Mouse (Mus musculus): ENCODE results near the gene Tiprl. TPM values are rescaled to one million over a fixed set of nuclear protein-coding genes. Genes with fewer than 3 reads are reported as not detected.

Gene Tiprl
- polyA plus RNA-seq, 1 experiment from 2014 or later = 122 TPM

GRCm38 (mm10) chr1:165188806-165189580 is 47.8 kb downstream of the Tiprl start:
- no peak for ATAC-seq (ENCODE audit: low read depth)
- H3K9me3 ChIP-seq = no peaks in the 10 kb centered on the region
- H3K9ac ChIP-seq = no peak overlapping the region
- no peaks in the 10 kb centered on the region for H3K36me3 ChIP-seq
- H3K27me3 ChIP-seq = peaks cover 11% of the 10 kb centered on the region
- no peak overlapping the region for H3K27ac ChIP-seq (replicated peaks)
- no peak overlapping the region for H3K4me3 ChIP-seq
- H3K4me1 ChIP-seq (replicated peaks) = peaks cover 27% of the 10 kb centered on the region
- H3K4me2 ChIP-seq = no peak overlapping the region
- WGBS = 83% methylated on average over 10 of the region's 10 CpGs

- H3K36me3 ChIP-seq = no peaks in the 10 kb centered on the region
- H3K27ac ChIP-seq (replicated peaks) = no peak overlapping the region
- no peaks in the 10 kb centered on the region for H3K9me3 ChIP-seq
- no peak overlapping the region for H3K4me3 ChIP-seq
- H3K9ac ChIP-seq = no peak overlapping the region
- H3K27me3 ChIP-seq = no peaks in the 10 kb centered on the region
- ATAC-seq (ENCODE audit: low read depth) = peak; percentile 41; the same call in 1 of the 2 replicates
- 42% methylated on average over 5 of the region's 5 CpGs for WGBS
- H3K4me2 ChIP-seq = no peak overlapping the region
- peaks cover 16% of the 10 kb centered on the region for H3K4me1 ChIP-seq (replicated peaks)
Observed at GRCm38 (mm10) chr1:165187357-165187756, 49.4 kb downstream of the Tiprl start.

GRCm38 (mm10) chr1:165186491-165186890 is 50.3 kb downstream of the Tiprl start:
- ATAC-seq (ENCODE audit: low read depth) = no peak
- no peak overlapping the region for H3K4me2 ChIP-seq
- H3K27ac ChIP-seq (replicated peaks) = no peak overlapping the region
- H3K9me3 ChIP-seq = no peaks in the 10 kb centered on the region
- peaks cover 13% of the 10 kb centered on the region for H3K4me1 ChIP-seq (replicated peaks)
- H3K27me3 ChIP-seq = no peaks in the 10 kb centered on the region
- H3K36me3 ChIP-seq = no peaks in the 10 kb centered on the region
- H3K9ac ChIP-seq = no peak overlapping the region
- 87% methylated on average over 12 of the region's 12 CpGs for WGBS
- no peak overlapping the region for H3K4me3 ChIP-seq

- no peaks in the 10 kb centered on the region for H3K36me3 ChIP-seq
- H3K9me3 ChIP-seq = no peaks in the 10 kb centered on the region
- H3K27me3 ChIP-seq = no peaks in the 10 kb centered on the region
- peaks cover 12% of the 10 kb centered on the region for H3K4me1 ChIP-seq (replicated peaks)
- ATAC-seq (ENCODE audit: low read depth) = no peak
- H3K4me3 ChIP-seq = no peak overlapping the region
- H3K9ac ChIP-seq = no peak overlapping the region
- no peak overlapping the region for H3K4me2 ChIP-seq
- no peak overlapping the region for H3K27ac ChIP-seq (replicated peaks)
- 62% methylated on average over 7 of the region's 7 CpGs for WGBS
Observed at GRCm38 (mm10) chr1:165185116-165185515, 51.7 kb downstream of the Tiprl start.

- Histone ChIP-seq H3K9me3 (no peaks in the 10 kb centered on the region), H3K4me1 (replicated peaks) (peaks cover 12% of the 10 kb centered on the region), H3K9ac (no peak overlapping the region), H3K27me3 (no peaks in the 10 kb centered on the region), H3K36me3 (no peaks in the 10 kb centered on the region), H3K4me2 (no peak overlapping the region), H3K4me3 (no peak overlapping the region), H3K27ac (replicated peaks) (no peak overlapping the region)
- 89% methylated on average over 3 of the region's 3 CpGs for WGBS
- no peak for ATAC-seq (ENCODE audit: low read depth)
Observed at GRCm38 (mm10) chr1:165184178-165184577, 52.6 kb downstream of the Tiprl start.

- no peaks in the 10 kb centered on the region for H3K9me3 ChIP-seq
- H3K4me1 ChIP-seq (replicated peaks) = peaks cover 12% of the 10 kb centered on the region
- H3K4me2 ChIP-seq = no peak overlapping the region
- H3K4me3 ChIP-seq = no peak overlapping the region
- H3K9ac ChIP-seq = no peak overlapping the region
- no peak overlapping the region for H3K27ac ChIP-seq (replicated peaks)
- WGBS = 84% methylated on average over 6 of the region's 6 CpGs
- no peaks in the 10 kb centered on the region for H3K36me3 ChIP-seq
- no peaks in the 10 kb centered on the region for H3K27me3 ChIP-seq
- ATAC-seq (ENCODE audit: low read depth) = no peak
Observed at GRCm38 (mm10) chr1:165183400-165183799, 53.4 kb downstream of the Tiprl start.

GRCm38 (mm10) chr1:165179321-165179720 is 57.5 kb downstream of the Tiprl start:
- no peak overlapping the region for H3K27ac ChIP-seq (replicated peaks)
- ATAC-seq (ENCODE audit: low read depth) = no peak
- no peak overlapping the region for H3K4me2 ChIP-seq
- 81% methylated on average over 5 of the region's 5 CpGs for WGBS
- H3K4me1 ChIP-seq (replicated peaks) = no peaks in the 10 kb centered on the region
- no peak overlapping the region for H3K4me3 ChIP-seq
- no peaks in the 10 kb centered on the region for H3K9me3 ChIP-seq
- H3K27me3 ChIP-seq = no peaks in the 10 kb centered on the region
- no peaks in the 10 kb centered on the region for H3K36me3 ChIP-seq
- H3K9ac ChIP-seq = no peak overlapping the region

GRCm38 (mm10) chr1:165178075-165178474 is 58.7 kb downstream of the Tiprl start:
- 81% methylated on average over 6 of the region's 6 CpGs for WGBS
- Histone ChIP-seq H3K9me3 (no peaks in the 10 kb centered on the region), H3K4me3 (no peak overlapping the region), H3K4me1 (replicated peaks) (no peaks in the 10 kb centered on the region), H3K4me2 (no peak overlapping the region), H3K36me3 (no peaks in the 10 kb centered on the region), H3K27me3 (no peaks in the 10 kb centered on the region), H3K9ac (no peak overlapping the region), H3K27ac (replicated peaks) (no peak overlapping the region)
- no peak for ATAC-seq (ENCODE audit: low read depth)

GRCm38 (mm10) chr1:165174059-165174616 is 62.7 kb downstream of the Tiprl start:
- Histone ChIP-seq H3K27me3 (no peaks in the 10 kb centered on the region), H3K36me3 (no peaks in the 10 kb centered on the region), H3K9me3 (no peaks in the 10 kb centered on the region), H3K27ac (replicated peaks) (no peak overlapping the region), H3K9ac (no peak overlapping the region), H3K4me1 (replicated peaks) (no peaks in the 10 kb centered on the region), H3K4me3 (no peak overlapping the region), H3K4me2 (no peak overlapping the region)
- no peak for ATAC-seq (ENCODE audit: low read depth)
- 68% methylated on average over 7 of the region's 9 CpGs for WGBS

GRCm38 (mm10) chr1:165171277-165171676 is 65.5 kb downstream of the Tiprl start:
- Histone ChIP-seq H3K36me3 (no peaks in the 10 kb centered on the region), H3K4me3 (no peak overlapping the region), H3K9me3 (no peaks in the 10 kb centered on the region), H3K9ac (no peak overlapping the region), H3K4me2 (no peak overlapping the region), H3K27ac (replicated peaks) (no peak overlapping the region), H3K4me1 (replicated peaks) (no peaks in the 10 kb centered on the region), H3K27me3 (no peaks in the 10 kb centered on the region)
- 81% methylated on average over 7 of the region's 8 CpGs for WGBS
- no peak for ATAC-seq (ENCODE audit: low read depth)

GRCm38 (mm10) chr1:165170157-165170556 is 66.6 kb downstream of the Tiprl start:
- ATAC-seq (ENCODE audit: low read depth) = no peak

GRCm38 (mm10) chr1:165169462-165169861 is 67.3 kb downstream of the Tiprl start:
- Histone ChIP-seq H3K4me2 (no peak overlapping the region), H3K27ac (replicated peaks) (no peak overlapping the region), H3K27me3 (no peaks in the 10 kb centered on the region), H3K4me1 (replicated peaks) (no peaks in the 10 kb centered on the region), H3K9me3 (no peaks in the 10 kb centered on the region), H3K36me3 (no peaks in the 10 kb centered on the region), H3K4me3 (no peak overlapping the region), H3K9ac (no peak overlapping the region)
- ATAC-seq (ENCODE audit: low read depth) = no peak
- WGBS = 89% methylated on average over 3 of the region's 3 CpGs

More at GRCm38 (mm10) chr1:165170157-165170556, 66.6 kb downstream of the Tiprl start:
- Histone ChIP-seq H3K36me3 (no peaks in the 10 kb centered on the region), H3K27ac (replicated peaks) (no peak overlapping the region), H3K4me3 (no peak overlapping the region), H3K9ac (no peak overlapping the region), H3K4me2 (no peak overlapping the region), H3K9me3 (no peaks in the 10 kb centered on the region), H3K4me1 (replicated peaks) (no peaks in the 10 kb centered on the region), H3K27me3 (no peaks in the 10 kb centered on the region)
- WGBS = 72% methylated on average over 5 of the region's 5 CpGs

GRCm38 (mm10) chr1:165164920-165165319 is 71.9 kb downstream of the Tiprl start:
- Histone ChIP-seq H3K27me3 (no peaks in the 10 kb centered on the region), H3K4me2 (no peak overlapping the region), H3K9me3 (no peaks in the 10 kb centered on the region), H3K4me1 (replicated peaks) (no peaks in the 10 kb centered on the region), H3K36me3 (no peaks in the 10 kb centered on the region), H3K4me3 (no peak overlapping the region), H3K27ac (replicated peaks) (no peak overlapping the region), H3K9ac (no peak overlapping the region)
- no peak for ATAC-seq (ENCODE audit: low read depth)
- WGBS = 92% methylated on average over 6 of the region's 6 CpGs

Measured in neural tube, embryonic 13.5 days (tissue).